Mouse (Mus musculus) CD8-positive naive resting alpha-beta T cell, adult 2 months (primary cell): ENCODE measurements around the gene Ooep.
"Not testable (repeated sequence)": the region's sequence is repeated elsewhere in the genome, so short reads cannot be mapped to it uniquely, and the experiment has no call there.

ENCODE experiments used
- DNase-seq, 2 experiments: peaks; one replicate each; pipeline ENCODE4 v3.0.0; 2022; ENCODE audit warnings: low read depth in 2 of 2, low spot score in 2 of 2

The Ooep gene

DNA sequence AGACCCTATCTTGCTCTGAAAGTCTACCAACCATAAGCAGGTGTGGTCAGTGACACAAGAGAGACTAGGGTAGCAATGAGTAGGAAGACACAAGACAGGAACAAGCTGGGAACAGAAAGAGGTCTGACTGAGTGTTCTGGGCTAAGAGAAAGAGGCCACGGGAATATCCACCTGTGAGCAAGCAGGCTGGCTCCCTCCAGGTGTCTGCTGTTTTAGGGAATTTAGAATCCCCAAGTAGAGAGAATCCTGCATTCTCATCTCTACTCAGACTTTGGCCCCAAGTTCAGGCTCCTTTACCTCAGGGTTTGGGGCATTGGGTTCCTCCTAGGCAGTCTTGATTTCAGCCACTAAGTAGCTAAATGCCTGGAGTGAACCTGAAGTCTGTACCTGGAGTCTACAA is 51.2 kb downstream of the Ooep start, which contains the start of gene Omt2b:
Gene Omt2b, plus strand, starts transcription at position 301 of the 400 bp plus-strand sequence.
- not testable (repeated sequence) for DNase-seq
